Mouse (Mus musculus): ENCODE results near the gene Cilp2. TPM values are rescaled to one million over a fixed set of nuclear protein-coding genes. Genes with fewer than 3 reads are reported as not detected.

The Cilp2 gene
- polyA plus RNA-seq, 1 experiment from 2014 or later: 4.9 TPM

GRCm38 (mm10) chr8:69881261-69881865, 6.1 kb downstream of the Cilp2 start:
- no peaks in the 10 kb centered on the region for H3K9me3 ChIP-seq (ENCODE audit: control insufficient read depth, low read length)
- peak overlapping the region; percentile 57 for H3K4me2 ChIP-seq (ENCODE audit: low read length)
- H3K4me1 ChIP-seq (replicated peaks; ENCODE audit: control insufficient read depth, insufficient read depth, low read length): peaks cover 16% of the 10 kb centered on the region
- peak overlapping the region; percentile 44 for H3K4me3 ChIP-seq (replicated peaks; ENCODE audit: low read length)
- peak overlapping the region; percentile 55 for H3K9ac ChIP-seq (replicated peaks; ENCODE audit: low read depth, low read length)
- H3K27me3 ChIP-seq (replicated peaks; ENCODE audit: control insufficient read depth, insufficient read depth, low read length): peaks cover 73% of the 10 kb centered on the region
- peak; percentile 9 for ATAC-seq
- H3K36me3 ChIP-seq (ENCODE audit: control insufficient read depth, insufficient read depth): no peaks in the 10 kb centered on the region
- 18% methylated on average over 79 of the region's 79 CpGs for WGBS
- H3K27ac ChIP-seq (ENCODE audit: low read length): no peak overlapping the region

GRCm38 (mm10) chr8:69880841-69881240, 6.6 kb downstream of the Cilp2 start:
- ATAC-seq: no peak
- H3K36me3 ChIP-seq (ENCODE audit: control insufficient read depth, insufficient read depth): no peaks in the 10 kb centered on the region
- peak overlapping the region; percentile 57 for H3K4me2 ChIP-seq (ENCODE audit: low read length)
- H3K27ac ChIP-seq (ENCODE audit: low read length): no peak overlapping the region
- WGBS: 9% methylated on average over 37 of the region's 37 CpGs
- 0 out of 2 replicates have a peak overlapping the region, but pooled peaks have one; percentile 13 for H3K9ac ChIP-seq (replicated peaks; ENCODE audit: low read depth, low read length)
- H3K4me3 ChIP-seq (replicated peaks; ENCODE audit: low read length): peak overlapping the region; percentile 44
- H3K27me3 ChIP-seq (replicated peaks; ENCODE audit: control insufficient read depth, insufficient read depth, low read length): peaks cover 68% of the 10 kb centered on the region
- no peaks in the 10 kb centered on the region for H3K9me3 ChIP-seq (ENCODE audit: control insufficient read depth, low read length)
- H3K4me1 ChIP-seq (replicated peaks; ENCODE audit: control insufficient read depth, insufficient read depth, low read length): peaks cover 16% of the 10 kb centered on the region

DNA sequence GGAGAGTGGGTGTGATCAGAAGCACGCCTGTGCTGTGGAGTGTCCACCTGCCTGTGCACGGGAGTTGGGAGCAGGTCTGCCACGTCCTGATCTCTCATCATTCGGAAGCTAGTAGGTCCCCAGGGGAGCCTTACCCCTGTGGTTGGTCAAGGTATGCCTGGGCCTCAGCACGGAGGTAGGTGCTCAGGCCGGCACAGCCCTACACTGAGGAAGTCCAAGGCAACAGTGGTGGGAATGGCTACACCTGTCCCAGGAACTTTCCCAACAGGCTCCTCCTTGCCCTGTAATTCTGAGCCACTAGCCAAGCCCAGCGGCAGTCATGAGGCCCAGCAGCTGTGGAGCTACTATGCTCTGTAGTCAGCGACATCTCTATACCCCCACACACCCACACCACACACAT, 7.8 kb downstream of the Cilp2 start:
- Histone ChIP-seq H3K9me3 (ENCODE audit: control insufficient read depth, low read length) (no peaks in the 10 kb centered on the region), H3K4me3 (replicated peaks; ENCODE audit: low read length) (no peak overlapping the region), H3K36me3 (ENCODE audit: control insufficient read depth, insufficient read depth) (no peaks in the 10 kb centered on the region), H3K4me2 (ENCODE audit: low read length) (no peak overlapping the region), H3K9ac (replicated peaks; ENCODE audit: low read depth, low read length) (no peak overlapping the region), H3K27ac (ENCODE audit: low read length) (no peak overlapping the region), H3K4me1 (replicated peaks; ENCODE audit: control insufficient read depth, insufficient read depth, low read length) (peaks cover 13% of the 10 kb centered on the region), H3K27me3 (replicated peaks; ENCODE audit: control insufficient read depth, insufficient read depth, low read length) (peaks cover 56% of the 10 kb centered on the region)
- WGBS: 63% methylated on average over 8 of the region's 8 CpGs
- no peak for ATAC-seq

GRCm38 (mm10) chr8:69877992-69878391, 9.5 kb downstream of the Cilp2 start:
- Histone ChIP-seq H3K4me2 (ENCODE audit: low read length) (no peak overlapping the region), H3K27ac (ENCODE audit: low read length) (no peak overlapping the region), H3K27me3 (replicated peaks; ENCODE audit: control insufficient read depth, insufficient read depth, low read length) (peaks cover 39% of the 10 kb centered on the region), H3K36me3 (ENCODE audit: control insufficient read depth, insufficient read depth) (no peaks in the 10 kb centered on the region), H3K4me1 (replicated peaks; ENCODE audit: control insufficient read depth, insufficient read depth, low read length) (peaks cover 13% of the 10 kb centered on the region), H3K9me3 (ENCODE audit: control insufficient read depth, low read length) (no peaks in the 10 kb centered on the region), H3K9ac (replicated peaks; ENCODE audit: low read depth, low read length) (no peak overlapping the region), H3K4me3 (replicated peaks; ENCODE audit: low read length) (no peak overlapping the region)
- WGBS: 54% methylated on average over 3 of the region's 3 CpGs
- ATAC-seq: no peak

- H3K9me3 ChIP-seq (ENCODE audit: control insufficient read depth, low read length): no peaks in the 10 kb centered on the region
- 90% methylated on average over 4 of the region's 4 CpGs for WGBS
- peaks cover 12% of the 10 kb centered on the region for H3K4me1 ChIP-seq (replicated peaks; ENCODE audit: control insufficient read depth, insufficient read depth, low read length)
- H3K4me3 ChIP-seq (replicated peaks; ENCODE audit: low read length): no peak overlapping the region
- H3K36me3 ChIP-seq (ENCODE audit: control insufficient read depth, insufficient read depth): no peaks in the 10 kb centered on the region
- H3K4me2 ChIP-seq (ENCODE audit: low read length): no peak overlapping the region
- no peak overlapping the region for H3K9ac ChIP-seq (replicated peaks; ENCODE audit: low read depth, low read length)
- peaks cover 33% of the 10 kb centered on the region for H3K27me3 ChIP-seq (replicated peaks; ENCODE audit: control insufficient read depth, insufficient read depth, low read length)
- ATAC-seq: no peak
- H3K27ac ChIP-seq (ENCODE audit: low read length): no peak overlapping the region
Observed at GRCm38 (mm10) chr8:69877396-69877795, 10.1 kb downstream of the Cilp2 start.

GRCm38 (mm10) chr8:69876967-69877366, 10.5 kb downstream of the Cilp2 start:
- no peak overlapping the region for H3K27ac ChIP-seq (ENCODE audit: low read length)
- peaks cover 29% of the 10 kb centered on the region for H3K27me3 ChIP-seq (replicated peaks; ENCODE audit: control insufficient read depth, insufficient read depth, low read length)
- no peak overlapping the region for H3K9ac ChIP-seq (replicated peaks; ENCODE audit: low read depth, low read length)
- no peak overlapping the region for H3K4me2 ChIP-seq (ENCODE audit: low read length)
- H3K9me3 ChIP-seq (ENCODE audit: control insufficient read depth, low read length): no peaks in the 10 kb centered on the region
- no peaks in the 10 kb centered on the region; the same call in 1 of the 2 replicates for H3K36me3 ChIP-seq (ENCODE audit: control insufficient read depth, insufficient read depth)
- no peak overlapping the region for H3K4me3 ChIP-seq (replicated peaks; ENCODE audit: low read length)
- peaks cover 10% of the 10 kb centered on the region for H3K4me1 ChIP-seq (replicated peaks; ENCODE audit: control insufficient read depth, insufficient read depth, low read length)
- WGBS: 80% methylated on average over 10 of the region's 10 CpGs
- no peak for ATAC-seq

- peaks cover 4% of the 10 kb centered on the region for H3K4me1 ChIP-seq (replicated peaks; ENCODE audit: control insufficient read depth, insufficient read depth, low read length)
- ATAC-seq: no peak
- no peak overlapping the region for H3K9ac ChIP-seq (replicated peaks; ENCODE audit: low read depth, low read length)
- no peak overlapping the region for H3K4me2 ChIP-seq (ENCODE audit: low read length)
- H3K9me3 ChIP-seq (ENCODE audit: control insufficient read depth, low read length): no peaks in the 10 kb centered on the region
- H3K4me3 ChIP-seq (replicated peaks; ENCODE audit: low read length): no peak overlapping the region
- H3K36me3 ChIP-seq (ENCODE audit: control insufficient read depth, insufficient read depth): no peaks in the 10 kb centered on the region; the same call in 1 of the 2 replicates
- WGBS: 41% methylated on average over 10 of the region's 10 CpGs
- no peak overlapping the region for H3K27ac ChIP-seq (ENCODE audit: low read length)
- peaks cover 20% of the 10 kb centered on the region for H3K27me3 ChIP-seq (replicated peaks; ENCODE audit: control insufficient read depth, insufficient read depth, low read length)
Observed at GRCm38 (mm10) chr8:69876097-69876496, 11.4 kb downstream of the Cilp2 start.

GRCm38 (mm10) chr8:69874654-69875053, 12.8 kb downstream of the Cilp2 start:
- Histone ChIP-seq H3K4me1 (replicated peaks; ENCODE audit: control insufficient read depth, insufficient read depth, low read length) (no peaks in the 10 kb centered on the region), H3K36me3 (ENCODE audit: control insufficient read depth, insufficient read depth) (no peaks in the 10 kb centered on the region; the same call in 1 of the 2 replicates), H3K4me3 (replicated peaks; ENCODE audit: low read length) (no peak overlapping the region), H3K4me2 (ENCODE audit: low read length) (no peak overlapping the region), H3K27me3 (replicated peaks; ENCODE audit: control insufficient read depth, insufficient read depth, low read length) (peaks cover 6% of the 10 kb centered on the region), H3K9ac (replicated peaks; ENCODE audit: low read depth, low read length) (no peak overlapping the region), H3K27ac (ENCODE audit: low read length) (no peak overlapping the region), H3K9me3 (ENCODE audit: control insufficient read depth, low read length) (no peaks in the 10 kb centered on the region)
- 86% methylated on average over 13 of the region's 13 CpGs for WGBS
- ATAC-seq: no peak

GRCm38 (mm10) chr8:69874155-69874554, 13.3 kb downstream of the Cilp2 start:
- Histone ChIP-seq H3K36me3 (ENCODE audit: control insufficient read depth, insufficient read depth) (no peaks in the 10 kb centered on the region; the same call in 1 of the 2 replicates), H3K4me1 (replicated peaks; ENCODE audit: control insufficient read depth, insufficient read depth, low read length) (no peaks in the 10 kb centered on the region), H3K27ac (ENCODE audit: low read length) (no peak overlapping the region), H3K27me3 (replicated peaks; ENCODE audit: control insufficient read depth, insufficient read depth, low read length) (peaks cover 2% of the 10 kb centered on the region), H3K4me3 (replicated peaks; ENCODE audit: low read length) (no peak overlapping the region), H3K4me2 (ENCODE audit: low read length) (no peak overlapping the region), H3K9me3 (ENCODE audit: control insufficient read depth, low read length) (no peaks in the 10 kb centered on the region), H3K9ac (replicated peaks; ENCODE audit: low read depth, low read length) (no peak overlapping the region)
- 11% methylated on average over 9 of the region's 9 CpGs for WGBS
- ATAC-seq: no peak

DNA sequence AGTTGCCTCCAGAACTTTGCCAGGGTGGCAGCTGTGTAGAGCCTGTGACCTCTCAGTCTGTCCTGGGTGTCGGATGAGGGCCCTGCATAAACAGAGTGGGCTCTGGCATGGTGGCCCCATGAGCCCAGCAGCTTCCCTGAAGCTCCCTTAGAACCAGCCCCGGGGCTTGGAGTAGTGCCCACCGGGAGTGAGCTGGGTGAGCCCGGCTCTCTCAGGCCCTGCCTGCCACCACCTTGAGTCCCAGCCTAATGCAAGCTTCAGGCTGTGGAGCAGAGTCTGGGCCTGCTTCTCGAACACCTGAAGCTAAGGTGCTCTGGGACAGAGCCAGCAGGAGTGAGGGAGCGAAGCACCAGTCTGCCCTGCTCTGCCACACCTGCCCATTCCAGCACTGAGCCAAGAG, 16.6 kb downstream of the Cilp2 start:
- Histone ChIP-seq H3K4me2 (ENCODE audit: low read length) (no peak overlapping the region), H3K27ac (ENCODE audit: low read length) (no peak overlapping the region), H3K4me1 (replicated peaks; ENCODE audit: control insufficient read depth, insufficient read depth, low read length) (no peaks in the 10 kb centered on the region), H3K27me3 (replicated peaks; ENCODE audit: control insufficient read depth, insufficient read depth, low read length) (no peaks in the 10 kb centered on the region), H3K9me3 (ENCODE audit: control insufficient read depth, low read length) (no peaks in the 10 kb centered on the region), H3K4me3 (replicated peaks; ENCODE audit: low read length) (no peak overlapping the region), H3K36me3 (ENCODE audit: control insufficient read depth, insufficient read depth) (no peaks in the 10 kb centered on the region; the same call in 1 of the 2 replicates), H3K9ac (replicated peaks; ENCODE audit: low read depth, low read length) (no peak overlapping the region)
- WGBS: 93% methylated on average over 6 of the region's 6 CpGs
- ATAC-seq: no peak

All from forebrain, embryonic 16.5 days (tissue).